Mouse (Mus musculus) layer of hippocampus, adult 18-20 months (tissue): ENCODE results near the gene Dcaf8. TPM values are rescaled to one million over a fixed set of nuclear protein-coding genes. Genes with fewer than 3 reads are reported as not detected.

Source experiments
- DNase-seq, 2 experiments: peaks; one replicate each; pipeline ENCODE4 v3.0.0; 2022; ENCODE audit warnings: low spot score in 2 of 2
- total RNA-seq, 2 experiments: library from RNA; stranded (reverse); gene quantifications; 2 replicates each; pipeline ENCODE4 v1.2.3; 2021

Gene Dcaf8
- total RNA-seq, 2 experiments from 2014 or later: 111 to 115 TPM

GRCm38 (mm10) chr1:172143570-172143969, 4.3 kb upstream of the Dcaf8 start:
- DNase-seq: peak; percentile 51 to 83

- DNase-seq: peak in 1 of 2 experiments; percentile 47
Measured at GRCm38 (mm10) chr1:172148279-172148954, 533 bp downstream of the Dcaf8 start.

GRCm38 (mm10) chr1:172148955-172149815, 1.3 kb downstream of the Dcaf8 start:
- no peak for DNase-seq

GRCm38 (mm10) chr1:172154536-172154935, 6.7 kb downstream of the Dcaf8 start:
- DNase-seq: no peak

GRCm38 (mm10) chr1:172155518-172155917, 7.6 kb downstream of the Dcaf8 start:
- no peak for DNase-seq

- no peak for DNase-seq
Measured at GRCm38 (mm10) chr1:172159970-172160369, 12.1 kb downstream of the Dcaf8 start.

GRCm38 (mm10) chr1:172160508-172160907, 12.6 kb downstream of the Dcaf8 start:
- DNase-seq: no peak

- peak in 1 of 2 experiments; percentile 72 for DNase-seq
Measured at GRCm38 (mm10) chr1:172162009-172162408, 14.1 kb downstream of the Dcaf8 start.

GRCm38 (mm10) chr1:172162959-172163358, 15.1 kb downstream of the Dcaf8 start:
- DNase-seq: no peak

GRCm38 (mm10) chr1:172167911-172168310, 20.0 kb downstream of the Dcaf8 start:
- no peak for DNase-seq

GRCm38 (mm10) chr1:172169809-172170208, 21.9 kb downstream of the Dcaf8 start:
- DNase-seq: no peak

GRCm38 (mm10) chr1:172172381-172172780, 24.5 kb downstream of the Dcaf8 start:
- no peak for DNase-seq

- DNase-seq: no peak
Measured at GRCm38 (mm10) chr1:172173181-172173580, 25.3 kb downstream of the Dcaf8 start.

- DNase-seq: no peak
Measured at GRCm38 (mm10) chr1:172177791-172178190, 29.9 kb downstream of the Dcaf8 start.

GRCm38 (mm10) chr1:172179102-172179501, 31.2 kb downstream of the Dcaf8 start:
- no peak for DNase-seq

GRCm38 (mm10) chr1:172180881-172181280, 33.0 kb downstream of the Dcaf8 start:
- DNase-seq: no peak

GRCm38 (mm10) chr1:172181777-172182176, 33.9 kb downstream of the Dcaf8 start:
- no peak for DNase-seq

- DNase-seq: no peak
Measured at GRCm38 (mm10) chr1:172183056-172183455, 35.2 kb downstream of the Dcaf8 start.

GRCm38 (mm10) chr1:172183915-172184314, 36.0 kb downstream of the Dcaf8 start:
- no peak for DNase-seq

- DNase-seq: no peak
Measured at GRCm38 (mm10) chr1:172186401-172187289, 38.8 kb downstream of the Dcaf8 start.

GRCm38 (mm10) chr1:172188891-172189290, 41.0 kb downstream of the Dcaf8 start:
- DNase-seq: no peak
